Mouse (Mus musculus) intestine, embryonic 16.5 days (tissue): Measurements from ENCODE around the gene Tmem108. TPM values are rescaled to one million over a fixed set of nuclear protein-coding genes. Genes with fewer than 3 reads are reported as not detected.

Source experiments
- ATAC-seq: fragments of 200-750 bp; cut with Nextera tagmentation; 2 replicates; pipeline ENCODE4 v1.8.0; 2017; ENCODE audit warnings: moderate TSS enrichment, moderate library complexity
- H3K27ac ChIP-seq: fragments of 300-500 bp; sonication (generic); 2 replicates; pipeline ENCODE4 v1.5.1; 2014; ENCODE audit warnings: mild to moderate bottlenecking, low read length
- H3K27me3 ChIP-seq: fragments of 300-500 bp; sonication (generic); replicated peaks from 2 replicates; pipeline ENCODE4 v1.6.1; 2014; ENCODE audit warnings: low read length, control low read depth, mixed read lengths; ENCODE audit not compliant: control insufficient read depth, insufficient read depth
- H3K36me3 ChIP-seq: fragments of 300-500 bp; sonication (generic); 2 replicates; pipeline ENCODE4 v1.6.1; 2014; ENCODE audit warnings: low read length, control low read depth; ENCODE audit not compliant: control insufficient read depth, insufficient read depth
- H3K4me1 ChIP-seq: fragments of 300-500 bp; sonication (generic); 2 replicates; pipeline ENCODE4 v1.6.1; 2014; ENCODE audit warnings: low read length, control low read depth, mixed read lengths; ENCODE audit not compliant: control insufficient read depth, insufficient read depth
- H3K4me2 ChIP-seq: fragments of 300-500 bp; sonication (generic); 2 replicates; pipeline ENCODE4 v1.6.1; 2014; ENCODE audit warnings: low read depth, low read length, control low read depth
- H3K4me3 ChIP-seq: fragments of 300-500 bp; sonication (generic); 2 replicates; pipeline ENCODE4 v1.5.1; 2014; ENCODE audit warnings: mild to moderate bottlenecking, low read length
- H3K9ac ChIP-seq: fragments of 300-500 bp; sonication (generic); 2 replicates; pipeline ENCODE4 v1.6.1; 2014; ENCODE audit warnings: low read depth, low read length
- H3K9me3 ChIP-seq: fragments of 300-500 bp; sonication (generic); 2 replicates; pipeline ENCODE4 v1.6.1; 2016; ENCODE audit warnings: low read length, control low read depth; ENCODE audit not compliant: control insufficient read depth
- WGBS: fragments of 180-500 bp; shearing (Covaris S2); extraction: QIAGEN DNeasy Blood & Tissue Kit; methylation state at CpG from one replicate; pipeline ENCODE4 v1.1.7; 2014; 5-methylcytosine and 5-hydroxymethylcytosine counted together
- polyA plus RNA-seq: library from polyadenylated mRNA; unstranded; fragments of >200 nt; fragmentation: Nextera tagmentation; extraction: Ambion mirVana; gene quantifications from 2 replicates; pipeline ENCODE4 v1.2.1, GENCODE M21; 2015

Tmem108 gene
- polyA plus RNA-seq, 1 experiment from 2014 or later = 7.2 TPM

DNA sequence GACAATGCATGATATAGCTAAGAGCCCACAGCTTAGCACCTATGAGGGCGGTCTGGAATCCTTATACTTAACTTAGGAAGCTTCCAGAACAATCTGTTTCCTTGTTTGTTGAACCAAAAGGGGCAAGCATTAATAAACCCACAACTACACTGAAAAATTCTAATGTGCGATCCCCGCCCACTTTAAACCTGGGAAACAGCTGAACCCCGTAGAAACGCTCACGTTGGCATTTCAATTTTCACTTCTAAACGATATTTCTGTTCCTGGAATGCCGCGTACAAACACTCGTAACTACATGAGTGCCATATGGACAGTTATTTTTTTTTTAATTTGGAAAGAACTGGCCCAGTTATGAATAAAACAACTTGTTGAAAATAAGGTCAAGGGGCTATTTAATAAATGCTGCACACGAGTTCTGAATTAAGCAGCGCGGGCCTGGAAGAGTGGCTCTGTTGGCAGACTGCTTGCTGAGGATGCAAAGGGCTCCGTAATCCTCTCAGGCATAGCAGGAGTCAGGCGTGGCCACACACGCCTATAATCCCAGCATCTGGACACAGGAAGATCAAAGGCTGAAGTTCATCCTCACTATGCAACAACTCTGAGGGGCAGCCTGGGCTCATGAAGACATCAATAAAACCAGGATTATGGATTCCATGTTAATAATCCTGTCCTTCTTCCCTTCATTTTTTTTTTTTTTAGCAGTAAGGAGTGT lies 34.7 kb downstream of the Tmem108 start:
- Histone ChIP-seq H3K27me3 (no peaks in the 10 kb centered on the region), H3K9ac (no peak overlapping the region), H3K36me3 (no peaks in the 10 kb centered on the region), H3K4me2 (no peak overlapping the region), H3K4me3 (no peak overlapping the region), H3K27ac (no peak overlapping the region), H3K4me1 (no peaks in the 10 kb centered on the region), H3K9me3 (no peaks in the 10 kb centered on the region)
- ATAC-seq = no peak
- 84% methylated on average over 16 of the region's 16 CpGs for WGBS

DNA sequence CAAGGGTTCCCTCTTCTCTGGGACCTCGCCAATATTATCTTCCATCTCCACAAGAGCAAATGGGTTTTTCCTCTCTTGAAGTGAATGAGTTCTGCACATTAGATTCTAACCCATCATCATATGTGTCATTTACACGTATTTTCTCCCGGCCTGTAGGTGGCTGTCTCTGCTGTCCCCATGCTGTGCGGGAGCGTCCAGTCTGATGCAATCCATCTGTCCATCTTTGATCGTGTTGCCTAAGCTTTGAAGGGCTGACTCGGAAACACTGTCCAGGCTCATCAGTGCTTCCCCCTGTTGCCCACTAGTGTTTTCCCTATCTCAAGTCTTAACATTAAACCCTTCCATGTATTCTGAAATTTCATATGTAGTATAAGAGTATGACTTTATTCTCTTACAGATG lies 36.1 kb downstream of the Tmem108 start:
- Histone ChIP-seq H3K9ac (no peak overlapping the region), H3K4me1 (no peaks in the 10 kb centered on the region), H3K36me3 (no peaks in the 10 kb centered on the region), H3K4me2 (no peak overlapping the region), H3K27me3 (no peaks in the 10 kb centered on the region), H3K4me3 (no peak overlapping the region), H3K9me3 (no peaks in the 10 kb centered on the region), H3K27ac (no peak overlapping the region)
- 82% methylated on average over 7 of the region's 7 CpGs for WGBS
- ATAC-seq = no peak

DNA sequence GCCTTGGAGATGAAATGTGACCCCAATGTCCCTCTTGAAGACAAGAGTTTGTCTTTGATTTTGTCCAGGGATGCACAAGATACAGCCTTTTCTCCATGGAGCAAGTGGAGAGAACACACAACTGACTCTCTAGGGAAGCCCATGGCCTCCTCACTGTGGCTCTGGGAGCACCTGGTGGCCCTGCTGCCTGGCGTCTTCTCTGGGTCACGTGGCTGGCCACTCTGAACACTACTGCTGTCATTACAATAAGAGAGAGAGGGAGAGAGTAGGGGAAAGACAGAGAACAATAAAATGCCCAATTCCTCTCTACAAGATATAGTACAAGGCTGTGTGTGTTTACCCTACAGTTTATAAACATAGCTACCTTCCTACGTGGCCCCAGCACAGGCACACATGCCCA lies 40.2 kb downstream of the Tmem108 start:
- Histone ChIP-seq H3K4me2 (no peak overlapping the region), H3K27me3 (no peaks in the 10 kb centered on the region), H3K4me1 (no peaks in the 10 kb centered on the region), H3K4me3 (no peak overlapping the region), H3K9ac (no peak overlapping the region), H3K27ac (no peak overlapping the region), H3K9me3 (no peaks in the 10 kb centered on the region), H3K36me3 (no peaks in the 10 kb centered on the region)
- no peak for ATAC-seq
- 75% methylated on average over 3 of the region's 3 CpGs for WGBS

DNA sequence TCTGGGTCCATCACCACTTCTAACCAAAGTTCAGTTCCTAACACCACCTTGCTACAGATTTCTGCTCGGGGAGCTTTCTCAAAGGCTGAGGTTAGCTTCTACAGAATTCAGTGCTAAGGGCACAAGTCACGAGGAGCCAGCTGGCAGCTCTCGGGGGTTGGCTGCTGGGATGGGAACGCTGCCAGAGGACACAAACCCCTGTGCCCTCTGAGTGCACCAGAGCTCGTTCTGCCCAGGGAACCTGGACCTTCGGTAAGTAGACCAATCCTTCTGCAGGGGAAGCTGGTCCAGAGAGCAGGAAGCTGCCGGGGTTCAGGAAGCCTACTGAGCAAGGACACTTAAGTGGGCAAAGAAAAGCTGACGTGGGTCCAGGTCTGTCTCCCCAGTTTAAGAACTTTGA lies 40.6 kb downstream of the Tmem108 start:
- Histone ChIP-seq H3K27me3 (no peaks in the 10 kb centered on the region), H3K9ac (no peak overlapping the region), H3K27ac (no peak overlapping the region), H3K4me1 (no peaks in the 10 kb centered on the region), H3K4me2 (no peak overlapping the region), H3K9me3 (no peaks in the 10 kb centered on the region), H3K4me3 (no peak overlapping the region), H3K36me3 (no peaks in the 10 kb centered on the region)
- WGBS = 83% methylated on average over 8 of the region's 8 CpGs
- no peak for ATAC-seq

DNA sequence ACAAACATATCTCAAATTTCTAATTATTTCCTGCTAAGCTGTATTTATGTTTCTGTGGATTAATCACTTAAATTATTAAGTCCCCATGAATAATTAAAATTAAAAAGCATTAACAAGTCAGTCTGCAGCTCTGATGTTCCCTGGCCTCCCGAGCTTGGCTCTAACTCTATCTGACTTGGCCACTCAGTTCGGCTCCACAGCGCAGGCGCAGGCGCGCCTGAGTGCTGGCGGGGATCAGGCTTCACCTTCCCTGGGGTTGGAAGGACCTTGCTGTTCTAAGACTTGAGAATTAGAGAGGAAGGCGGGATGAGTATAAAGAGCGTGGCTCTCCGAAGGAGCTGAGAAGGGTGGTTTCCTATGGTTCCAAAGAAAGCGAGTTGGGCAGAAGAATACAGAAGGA lies 41.6 kb downstream of the Tmem108 start:
- Histone ChIP-seq H3K4me2 (no peak overlapping the region), H3K4me1 (no peaks in the 10 kb centered on the region), H3K4me3 (no peak overlapping the region), H3K36me3 (no peaks in the 10 kb centered on the region), H3K27ac (no peak overlapping the region), H3K9ac (no peak overlapping the region), H3K9me3 (no peaks in the 10 kb centered on the region), H3K27me3 (no peaks in the 10 kb centered on the region)
- ATAC-seq = no peak
- 93% methylated on average over 11 of the region's 11 CpGs for WGBS

DNA sequence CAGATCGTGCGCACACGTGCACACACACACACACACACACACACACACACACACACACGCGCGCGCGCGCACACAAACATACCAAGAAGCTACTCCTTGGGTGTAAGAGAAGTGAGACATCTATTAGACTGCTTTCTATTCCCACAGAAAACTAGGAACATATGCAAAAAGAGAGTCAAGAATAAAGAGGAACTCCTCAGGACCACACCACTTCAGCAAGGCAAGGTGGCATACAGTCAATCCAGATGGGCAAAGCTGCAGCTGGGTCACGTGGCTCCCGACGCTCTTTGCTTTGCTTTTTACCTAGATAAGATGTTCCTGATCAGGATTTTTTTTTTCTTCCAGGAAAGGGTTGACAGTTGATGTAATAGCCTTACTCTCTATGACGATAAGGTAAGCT lies 45.6 kb downstream of the Tmem108 start:
- no peaks in the 10 kb centered on the region for H3K36me3 ChIP-seq
- no peak for ATAC-seq
- no peaks in the 10 kb centered on the region for H3K4me1 ChIP-seq
- no peaks in the 10 kb centered on the region for H3K27me3 ChIP-seq
- H3K4me3 ChIP-seq = no peak overlapping the region
- no peak overlapping the region for H3K4me2 ChIP-seq
- WGBS = 91% methylated on average over 13 of the region's 13 CpGs
- no peaks in the 10 kb centered on the region for H3K9me3 ChIP-seq
- no peak overlapping the region for H3K27ac ChIP-seq
- no peak overlapping the region for H3K9ac ChIP-seq

DNA sequence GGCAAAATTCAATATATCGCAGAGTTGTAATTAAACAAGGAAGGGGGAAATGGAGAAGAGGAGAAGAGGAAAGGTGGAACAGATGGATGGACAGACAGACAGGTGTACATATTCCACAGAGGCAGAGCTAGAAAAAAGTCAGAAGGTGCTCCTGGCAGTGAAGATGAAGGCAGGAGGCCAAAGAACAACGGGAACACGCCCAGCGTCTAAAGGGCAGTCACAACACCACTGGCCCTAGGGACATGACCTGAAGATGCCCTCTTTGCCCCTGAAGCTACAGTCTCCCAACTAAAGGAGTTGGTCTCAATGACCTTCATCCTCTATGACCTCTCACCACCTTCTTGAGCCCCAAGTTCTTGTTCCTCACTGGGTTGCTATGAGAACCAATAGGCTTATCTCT lies 46.3 kb downstream of the Tmem108 start:
- no peak overlapping the region for H3K4me2 ChIP-seq
- 93% methylated on average over 4 of the region's 4 CpGs for WGBS
- no peaks in the 10 kb centered on the region for H3K4me1 ChIP-seq
- H3K27ac ChIP-seq = no peak overlapping the region
- H3K9me3 ChIP-seq = no peaks in the 10 kb centered on the region
- no peaks in the 10 kb centered on the region for H3K36me3 ChIP-seq
- ATAC-seq = no peak
- no peaks in the 10 kb centered on the region for H3K27me3 ChIP-seq
- no peak overlapping the region for H3K9ac ChIP-seq
- no peak overlapping the region for H3K4me3 ChIP-seq

DNA sequence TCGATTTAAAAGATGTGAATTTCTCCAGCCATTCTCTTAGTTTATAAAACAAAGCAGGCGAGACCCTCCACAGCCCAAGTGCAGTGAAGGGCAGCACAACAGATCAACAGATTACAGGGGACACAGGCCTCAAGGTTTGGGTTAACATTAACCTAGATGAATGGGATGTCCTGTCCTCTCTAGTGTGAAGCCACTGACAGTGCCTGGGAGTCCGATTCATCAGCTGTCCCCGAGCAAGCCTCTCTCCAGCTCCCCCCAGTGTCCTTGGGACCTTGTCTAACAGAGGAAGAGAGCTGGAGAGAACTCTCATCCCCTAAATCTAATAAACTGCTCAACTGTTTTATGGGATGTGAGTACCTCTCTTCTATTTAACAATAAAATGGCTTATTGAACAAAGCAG lies 48.4 kb downstream of the Tmem108 start:
- H3K9ac ChIP-seq = no peak overlapping the region
- WGBS = 74% methylated on average over 4 of the region's 4 CpGs
- H3K4me1 ChIP-seq = no peaks in the 10 kb centered on the region
- no peak overlapping the region for H3K27ac ChIP-seq
- no peak for ATAC-seq
- no peak overlapping the region for H3K4me2 ChIP-seq
- H3K4me3 ChIP-seq = no peak overlapping the region
- no peaks in the 10 kb centered on the region for H3K27me3 ChIP-seq
- no peaks in the 10 kb centered on the region for H3K36me3 ChIP-seq
- H3K9me3 ChIP-seq = no peaks in the 10 kb centered on the region

DNA sequence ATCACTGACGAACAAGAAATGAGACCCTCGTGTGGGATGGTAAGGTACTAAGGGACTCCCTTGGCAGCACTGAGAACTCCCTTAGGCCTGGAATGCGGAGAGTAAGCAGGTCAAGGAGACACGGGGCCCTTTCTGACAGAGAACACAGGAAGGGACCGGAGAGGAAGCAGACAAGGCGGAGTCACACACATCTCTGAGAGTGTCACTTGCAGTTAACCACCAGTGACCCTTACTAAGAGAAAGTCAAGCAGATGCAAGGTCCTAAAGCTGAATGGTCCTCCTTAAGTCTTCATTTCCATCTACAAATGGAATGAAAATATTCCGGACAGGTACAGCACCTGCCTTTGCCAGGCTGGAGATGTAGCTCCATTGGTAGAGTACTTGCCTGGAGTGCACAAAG lies 48.9 kb downstream of the Tmem108 start:
- Histone ChIP-seq H3K4me1 (no peaks in the 10 kb centered on the region), H3K9me3 (no peaks in the 10 kb centered on the region), H3K4me2 (no peak overlapping the region), H3K27ac (no peak overlapping the region), H3K9ac (no peak overlapping the region), H3K27me3 (no peaks in the 10 kb centered on the region), H3K4me3 (no peak overlapping the region), H3K36me3 (no peaks in the 10 kb centered on the region)
- 67% methylated on average over 7 of the region's 7 CpGs for WGBS
- ATAC-seq = no peak

DNA sequence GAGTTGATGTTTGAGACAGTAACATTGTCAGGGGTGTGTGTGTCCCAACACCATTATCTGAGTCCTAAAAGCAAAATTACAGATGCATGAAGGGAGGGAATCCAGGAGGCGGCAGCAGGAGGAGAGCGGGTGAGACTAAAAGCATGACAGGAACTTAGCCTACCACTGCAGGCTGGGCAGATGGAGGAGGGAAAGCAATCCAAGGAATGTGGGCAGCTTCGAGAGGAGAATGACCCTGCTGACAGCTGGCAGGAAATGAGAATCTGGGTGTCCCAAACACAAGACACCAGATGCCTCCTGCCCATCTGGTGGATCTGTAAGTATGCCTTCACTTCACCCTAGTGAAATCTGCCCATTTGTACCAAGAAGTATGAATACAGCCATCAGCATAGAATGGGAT lies 51.9 kb downstream of the Tmem108 start:
- Histone ChIP-seq H3K9ac (no peak overlapping the region), H3K27me3 (no peaks in the 10 kb centered on the region), H3K36me3 (no peaks in the 10 kb centered on the region), H3K9me3 (no peaks in the 10 kb centered on the region), H3K4me1 (no peaks in the 10 kb centered on the region), H3K27ac (no peak overlapping the region), H3K4me3 (no peak overlapping the region), H3K4me2 (no peak overlapping the region)
- WGBS = 53% methylated on average over 3 of the region's 3 CpGs
- ATAC-seq = no peak
